Mouse (Mus musculus): Measurements from ENCODE around the gene Itgad. TPM values are rescaled to one million over a fixed set of nuclear protein-coding genes. Genes with fewer than 3 reads are reported as not detected.

Gene Itgad
- total and polyA plus RNA-seq, 3 experiments, result not detected

- no peak for TF ChIP-seq USF2 (IDR thresholded peaks at IDR 0.05; ENCODE audit: borderline replicate concordance in 1 of 2, insufficient read depth in 1 of 2, low read depth in 1 of 2, low read length in 2 of 2)
Measured at GRCm38 (mm10) chr7:128238991-128239390, 84.8 kb downstream of the Itgad start (continued).

- Histone ChIP-seq H3K79me2 (ENCODE audit: control insufficient read depth, insufficient read depth, low read length, poor library complexity) (peaks cover 6% of the 10 kb centered on the region), H3K4me3 (ENCODE audit: control insufficient read depth in 1 of 2, insufficient read depth in 1 of 2, low read depth in 2 of 2, low read length in 2 of 2) (no peak overlapping the region), H3K27me3 (ENCODE audit: control insufficient read depth in 1 of 2, insufficient read depth in 2 of 2, low read length in 2 of 2) (no peaks in the 10 kb centered on the region), H3K9me3 (replicated peaks; ENCODE audit: insufficient read depth, low read length) (no peaks in the 10 kb centered on the region), H3K9ac (ENCODE audit: control insufficient read depth, low read depth, low read length, poor library complexity, severe bottlenecking) (no peak overlapping the region), H3K27ac (ENCODE audit: control insufficient read depth, low read depth, low read length) (no peak overlapping the region), H3K36me3 (ENCODE audit: control insufficient read depth in 1 of 2, insufficient read depth in 2 of 2, low read length in 2 of 2) (peaks cover 0 to 7% of the 10 kb centered on the region in 2 experiments; a peak in 2 of 4 replicates), H3K4me1 (ENCODE audit: control insufficient read depth in 1 of 2, insufficient read depth in 2 of 2, low read length in 2 of 2) (peaks cover 0 to 11% of the 10 kb centered on the region in 2 experiments; a peak in 3 of 4 replicates)
- no peak for TF ChIP-seq RAD21 (IDR thresholded peaks at IDR 0.05; ENCODE audit: low read depth, low read length)
- no peak for TF ChIP-seq JUND (IDR thresholded peaks at IDR 0.05; ENCODE audit: low read depth, low read length)
- no peak for TF ChIP-seq ZNF384 (IDR thresholded peaks at IDR 0.05; ENCODE audit: low read depth, low read length)
- no peak for TF ChIP-seq POLR2AphosphoS5 (IDR thresholded peaks at IDR 0.05; ENCODE audit: borderline replicate concordance, low read depth, low read length)
- TF ChIP-seq MAX (IDR thresholded peaks at IDR 0.05; ENCODE audit: low read length), result no peak
- TF ChIP-seq KAT2A (conservative IDR thresholded peaks at IDR 0.05; ENCODE audit: low read depth, low read length), result no peak
- TF ChIP-seq USF2 (IDR thresholded peaks at IDR 0.05; ENCODE audit: borderline replicate concordance in 1 of 2, insufficient read depth in 1 of 2, low read depth in 1 of 2, low read length in 2 of 2), result no peak
- TF ChIP-seq RCOR1 (IDR thresholded peaks at IDR 0.05; ENCODE audit: low read depth, low read length), result no peak
- no peak for TF ChIP-seq POLR2AphosphoS2 (IDR thresholded peaks at IDR 0.05; ENCODE audit: low read length)
- no peak for DNase-seq (ENCODE audit: low read depth, low spot score)
Measured at GRCm38 (mm10) chr7:128240131-128240784, 86.1 kb downstream of the Itgad start.

GRCm38 (mm10) chr7:128242331-128242730, 88.2 kb downstream of the Itgad start:
- no peak overlapping the region for H3K9ac ChIP-seq (ENCODE audit: control insufficient read depth, low read depth, low read length, poor library complexity, severe bottlenecking)
- TF ChIP-seq JUND (IDR thresholded peaks at IDR 0.05; ENCODE audit: low read depth, low read length), result no peak
- TF ChIP-seq POLR2AphosphoS5 (IDR thresholded peaks at IDR 0.05; ENCODE audit: borderline replicate concordance, low read depth, low read length), result no peak
- peaks cover 0 to 6% of the 10 kb centered on the region in 2 experiments; a peak in 2 of 4 replicates for H3K4me1 ChIP-seq (ENCODE audit: control insufficient read depth in 1 of 2, insufficient read depth in 2 of 2, low read length in 2 of 2)
- no peak overlapping the region for H3K27ac ChIP-seq (ENCODE audit: control insufficient read depth, low read depth, low read length)
- peaks cover 6% of the 10 kb centered on the region for H3K79me2 ChIP-seq (ENCODE audit: control insufficient read depth, insufficient read depth, low read length, poor library complexity)
- no peak overlapping the region for H3K4me3 ChIP-seq (ENCODE audit: control insufficient read depth in 1 of 2, insufficient read depth in 1 of 2, low read depth in 2 of 2, low read length in 2 of 2)
- no peaks in the 10 kb centered on the region for H3K9me3 ChIP-seq (replicated peaks; ENCODE audit: insufficient read depth, low read length)
- no peak for DNase-seq (ENCODE audit: low read depth, low spot score)
- H3K27me3 ChIP-seq (ENCODE audit: control insufficient read depth in 1 of 2, insufficient read depth in 2 of 2, low read length in 2 of 2), result no peaks in the 10 kb centered on the region
- peaks cover 0 to 7% of the 10 kb centered on the region in 2 experiments; a peak in 2 of 4 replicates for H3K36me3 ChIP-seq (ENCODE audit: control insufficient read depth in 1 of 2, insufficient read depth in 2 of 2, low read length in 2 of 2)

GRCm38 (mm10) chr7:128243921-128244320, 89.7 kb downstream of the Itgad start:
- DNase-seq (ENCODE audit: low read depth, low spot score), result no peak
- H3K79me2 ChIP-seq (ENCODE audit: control insufficient read depth, insufficient read depth, low read length, poor library complexity), result peaks cover 2% of the 10 kb centered on the region; the same call in 1 of the 2 replicates
- no peak overlapping the region for H3K27ac ChIP-seq (ENCODE audit: control insufficient read depth, low read depth, low read length)
- H3K9me3 ChIP-seq (replicated peaks; ENCODE audit: insufficient read depth, low read length), result no peaks in the 10 kb centered on the region
- no peak overlapping the region for H3K4me3 ChIP-seq (ENCODE audit: control insufficient read depth in 1 of 2, insufficient read depth in 1 of 2, low read depth in 2 of 2, low read length in 2 of 2)
- H3K36me3 ChIP-seq (ENCODE audit: control insufficient read depth in 1 of 2, insufficient read depth in 2 of 2, low read length in 2 of 2), result peaks cover 0 to 3% of the 10 kb centered on the region in 2 experiments; a peak in 2 of 4 replicates
- peaks cover 0 to 6% of the 10 kb centered on the region in 2 experiments; a peak in 1 of 4 replicates for H3K4me1 ChIP-seq (ENCODE audit: control insufficient read depth in 1 of 2, insufficient read depth in 2 of 2, low read length in 2 of 2)
- H3K27me3 ChIP-seq (ENCODE audit: control insufficient read depth in 1 of 2, insufficient read depth in 2 of 2, low read length in 2 of 2), result no peaks in the 10 kb centered on the region
- H3K9ac ChIP-seq (ENCODE audit: control insufficient read depth, low read depth, low read length, poor library complexity, severe bottlenecking), result no peak overlapping the region
- TF ChIP-seq MYC (IDR thresholded peaks at IDR 0.05; ENCODE audit: low read depth, low read length) (no peak), GABPA (IDR thresholded peaks at IDR 0.05; ENCODE audit: low read depth, low read length) (no peak), MXI1 (IDR thresholded peaks at IDR 0.05; ENCODE audit: low read depth, low read length) (no peak), MYB (IDR thresholded peaks at IDR 0.05; ENCODE audit: low read depth, low read length) (no peak), RCOR1 (IDR thresholded peaks at IDR 0.05; ENCODE audit: low read depth, low read length) (no peak), ZKSCAN1 (IDR thresholded peaks at IDR 0.05; ENCODE audit: low read depth, low read length) (no peak), MEF2A (IDR thresholded peaks at IDR 0.05; ENCODE audit: extremely low read depth, insufficient replicate concordance, low read depth, low read length, poor library complexity, severe bottlenecking) (no peak), TAL1 (IDR thresholded peaks at IDR 0.05; ENCODE audit: low read length) (no peak), UBTF (IDR thresholded peaks at IDR 0.05; ENCODE audit: borderline replicate concordance, insufficient read depth, low read depth, low read length) (no peak), HCFC1 (IDR thresholded peaks at IDR 0.05; ENCODE audit: low read depth, low read length) (no peak), ZC3H11A (IDR thresholded peaks at IDR 0.05; ENCODE audit: low read depth, low read length) (no peak), GATA1 (IDR thresholded peaks at IDR 0.05; ENCODE audit: low read depth, low read length) (no peak), SMC3 (IDR thresholded peaks at IDR 0.05; ENCODE audit: low read depth, low read length) (no peak), EP300 (IDR thresholded peaks at IDR 0.05; ENCODE audit: low read depth in 1 of 2, low read length in 2 of 2) (no peak)

All from MEL (cell line).